Mouse (Mus musculus) left cerebral cortex, adult 8-10 months (tissue): ENCODE measurements around the gene Copg2. TPM values are rescaled to one million over a fixed set of nuclear protein-coding genes. Genes with fewer than 3 reads are reported as not detected.

Source experiments
- DNase-seq, 2 experiments: peaks; one replicate each; pipeline ENCODE4 v3.0.0; 2022; ENCODE audit warnings: low spot score in 2 of 2
- total RNA-seq, 4 experiments: library from RNA; stranded (reverse); gene quantifications; 2 replicates each; pipeline ENCODE4 v1.2.4; 2022

The Copg2 gene
- total RNA-seq = 10 to 100 TPM; 79.4 to 90.6 (median 88.0) TPM

- DNase-seq = peak; percentile 92 to 93
Measured at GRCm38 (mm10) chr6:30896195-30896985, at the start of gene Copg2. Gene Copg2 (minus strand): TSS chr6:30896794.

GRCm38 (mm10) chr6:30939264-30939663 is 42.7 kb upstream of the Copg2 start:
- no peak for DNase-seq

- no peak for DNase-seq
Measured at GRCm38 (mm10) chr6:30922821-30923220, 26.2 kb upstream of the Copg2 start.

GRCm38 (mm10) chr6:30921826-30922225 is 25.2 kb upstream of the Copg2 start:
- DNase-seq = no peak

- DNase-seq = peak in 1 of 2 experiments; percentile 24
Measured at GRCm38 (mm10) chr6:30920834-30921675, 24.5 kb upstream of the Copg2 start.

GRCm38 (mm10) chr6:30915473-30915872 is 18.9 kb upstream of the Copg2 start, which contains the start of gene Tsga13:
Gene Tsga13 (minus strand): TSS chr6:30915573.
- no peak for DNase-seq

- DNase-seq = peak; percentile 32 to 84
Measured at GRCm38 (mm10) chr6:30907970-30908369, 11.4 kb upstream of the Copg2 start.

- DNase-seq = no peak
Measured at GRCm38 (mm10) chr6:30904911-30905310, 8.3 kb upstream of the Copg2 start.

GRCm38 (mm10) chr6:30904033-30904432 is 7.4 kb upstream of the Copg2 start:
- no peak for DNase-seq

GRCm38 (mm10) chr6:30897520-30897919 is 926 bp upstream of the Copg2 start:
- no peak for DNase-seq

GRCm38 (mm10) chr6:30896986-30897327 is 363 bp upstream of the Copg2 start:
- no peak for DNase-seq

GRCm38 (mm10) chr6:30895819-30896194 is 787 bp downstream of the Copg2 start:
- DNase-seq = no peak

- no peak for DNase-seq
Measured at GRCm38 (mm10) chr6:30893081-30893480, 3.5 kb downstream of the Copg2 start.

- DNase-seq = no peak
Measured at GRCm38 (mm10) chr6:30891761-30892160, 4.8 kb downstream of the Copg2 start.

GRCm38 (mm10) chr6:30884856-30885255 is 11.7 kb downstream of the Copg2 start:
- DNase-seq = no peak

- no peak for DNase-seq
Measured at GRCm38 (mm10) chr6:30883491-30883890, 13.1 kb downstream of the Copg2 start.

GRCm38 (mm10) chr6:30876661-30877060 is 19.9 kb downstream of the Copg2 start:
- no peak for DNase-seq

GRCm38 (mm10) chr6:30866501-30866900 is 30.1 kb downstream of the Copg2 start:
- no peak for DNase-seq

GRCm38 (mm10) chr6:30865031-30865678 is 31.4 kb downstream of the Copg2 start:
- DNase-seq = no peak

GRCm38 (mm10) chr6:30855956-30856355 is 40.6 kb downstream of the Copg2 start:
- DNase-seq = no peak

- DNase-seq = no peak
Measured at GRCm38 (mm10) chr6:30855205-30855604, 41.4 kb downstream of the Copg2 start.

- DNase-seq = no peak
Measured at GRCm38 (mm10) chr6:30849818-30850217, 46.8 kb downstream of the Copg2 start.
